Mouse (Mus musculus) embryonic facial prominence, embryonic 10.5 days (tissue): ENCODE results near the gene Cdc25a. TPM values are rescaled to one million over a fixed set of nuclear protein-coding genes. Genes with fewer than 3 reads are reported as not detected.
A peak's percentile ranks its signal among the peaks of the same experiment; 100 is the strongest.

Source experiments
- DNase-seq: peaks from one replicate; pipeline ENCODE4 v3.0.0-alpha.2; 2017; ENCODE audit warnings: low spot score
- H3K27ac ChIP-seq: fragments of 300-500 bp; sonication (generic); replicated peaks from 2 replicates; pipeline ENCODE4 v1.5.1; 2016; ENCODE audit warnings: mild to moderate bottlenecking
- H3K27me3 ChIP-seq: fragments of 300-500 bp; sonication (generic); replicated peaks from 2 replicates; pipeline ENCODE4 v1.6.1; 2016; ENCODE audit warnings: low read depth, mild to moderate bottlenecking; ENCODE audit not compliant: poor library complexity, severe bottlenecking
- H3K36me3 ChIP-seq: fragments of 300-500 bp; sonication (generic); replicated peaks from 2 replicates; pipeline ENCODE4 v1.6.1; 2016; ENCODE audit warnings: mild to moderate bottlenecking, moderate library complexity
- H3K4me1 ChIP-seq: fragments of 300-500 bp; sonication (generic); 2 replicates; pipeline ENCODE4 v1.6.1; 2016
- H3K4me3 ChIP-seq: fragments of 300-500 bp; sonication (generic); 2 replicates; pipeline ENCODE4 v1.5.1; 2016; ENCODE audit warnings: mild to moderate bottlenecking, moderate library complexity
- H3K9me3 ChIP-seq: fragments of 300-500 bp; sonication (generic); 2 replicates; pipeline ENCODE4 v1.6.1; 2016; ENCODE audit warnings: mild to moderate bottlenecking
- WGBS: fragments of 180-500 bp; shearing (Covaris S2); methylation state at CpG from one replicate; pipeline ENCODE4 v1.1.7; 2016; 5-methylcytosine and 5-hydroxymethylcytosine counted together
- polyA plus RNA-seq: library from polyadenylated mRNA; unstranded; fragments of >200 nt; fragmentation: Nextera tagmentation; extraction: Ambion mirVana; gene quantifications from 2 replicates; pipeline ENCODE4 v1.2.1, GENCODE M21; 2016

Gene Cdc25a
- polyA plus RNA-seq, 1 experiment from 2014 or later = 47.0 TPM

GRCm38 (mm10) chr9:109896253-109897150 lies 21.1 kb downstream of the Cdc25a start:
- H3K27ac ChIP-seq = no peak overlapping the region
- no peak overlapping the region for H3K4me3 ChIP-seq
- WGBS = 88% methylated on average over 8 of the region's 8 CpGs
- peaks cover 56% of the 10 kb centered on the region for H3K36me3 ChIP-seq
- no peak for DNase-seq
- H3K4me1 ChIP-seq = peaks cover 29% of the 10 kb centered on the region
- H3K27me3 ChIP-seq = no peaks in the 10 kb centered on the region
- H3K9me3 ChIP-seq = no peaks in the 10 kb centered on the region

DNA sequence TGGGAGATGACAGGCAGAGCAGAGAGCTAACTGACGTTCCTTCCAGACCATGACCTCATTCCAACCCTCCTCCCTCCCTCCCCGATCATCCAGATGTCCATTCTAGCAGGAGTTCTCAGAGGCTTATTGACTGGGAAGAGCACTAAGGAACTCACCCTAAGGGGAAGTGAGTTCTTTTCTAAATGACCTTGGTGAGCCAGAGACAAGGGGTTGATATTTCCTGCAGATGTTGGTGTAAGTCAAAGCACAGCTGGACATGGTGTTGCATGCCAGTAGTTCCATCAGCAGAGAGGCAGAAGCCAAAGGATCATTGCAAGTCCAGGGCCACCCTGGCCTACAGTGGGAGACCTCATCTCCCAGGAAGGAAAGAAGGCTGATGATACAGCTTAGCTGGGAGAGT lies 22.6 kb downstream of the Cdc25a start:
- WGBS = 39% methylated on average over 2 of the region's 2 CpGs
- no peak overlapping the region for H3K27ac ChIP-seq

GRCm38 (mm10) chr9:109899361-109899760 lies 24.0 kb downstream of the Cdc25a start:
- peaks cover 28% of the 10 kb centered on the region for H3K36me3 ChIP-seq
- no peaks in the 10 kb centered on the region for H3K9me3 ChIP-seq
- WGBS = 59% methylated on average over 15 of the region's 15 CpGs
- DNase-seq = no peak
- H3K27me3 ChIP-seq = no peaks in the 10 kb centered on the region
- H3K4me1 ChIP-seq = peaks cover 18% of the 10 kb centered on the region
- H3K27ac ChIP-seq = peak overlapping the region; percentile 54
- H3K4me3 ChIP-seq = no peak overlapping the region

More for the DNA sequence above, 22.6 kb downstream of the Cdc25a start:
- no peaks in the 10 kb centered on the region for H3K9me3 ChIP-seq
- no peak overlapping the region for H3K4me3 ChIP-seq
- peaks cover 41% of the 10 kb centered on the region for H3K36me3 ChIP-seq
- no peaks in the 10 kb centered on the region for H3K27me3 ChIP-seq
- peaks cover 29% of the 10 kb centered on the region for H3K4me1 ChIP-seq
- DNase-seq = no peak

DNA sequence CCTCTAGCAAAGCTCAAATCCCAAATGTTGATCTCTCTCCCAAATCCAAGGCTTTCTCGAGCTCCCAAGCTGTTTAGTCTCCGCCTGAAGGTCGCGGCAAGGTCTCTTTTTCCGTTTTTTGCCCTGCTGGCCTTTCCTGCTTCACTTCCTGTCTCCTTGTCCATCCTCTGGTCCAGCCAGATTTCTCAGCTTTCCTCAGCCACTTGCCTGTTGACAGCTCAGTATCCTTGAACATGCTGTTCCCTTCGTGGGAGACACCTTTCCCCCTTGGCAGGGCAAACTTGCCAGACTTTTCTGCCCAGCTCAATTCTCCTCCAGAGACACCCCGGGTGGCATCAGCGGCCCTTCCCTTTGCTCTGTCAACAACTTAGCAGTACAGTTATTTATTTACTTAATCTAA lies 24.4 kb downstream of the Cdc25a start:
- no peaks in the 10 kb centered on the region for H3K9me3 ChIP-seq
- H3K4me3 ChIP-seq = no peak overlapping the region
- peaks cover 14% of the 10 kb centered on the region for H3K4me1 ChIP-seq
- H3K27me3 ChIP-seq = no peaks in the 10 kb centered on the region
- WGBS = 68% methylated on average over 8 of the region's 8 CpGs
- H3K36me3 ChIP-seq = peaks cover 24% of the 10 kb centered on the region
- no peak for DNase-seq
- H3K27ac ChIP-seq = peak overlapping the region; percentile 54

DNA sequence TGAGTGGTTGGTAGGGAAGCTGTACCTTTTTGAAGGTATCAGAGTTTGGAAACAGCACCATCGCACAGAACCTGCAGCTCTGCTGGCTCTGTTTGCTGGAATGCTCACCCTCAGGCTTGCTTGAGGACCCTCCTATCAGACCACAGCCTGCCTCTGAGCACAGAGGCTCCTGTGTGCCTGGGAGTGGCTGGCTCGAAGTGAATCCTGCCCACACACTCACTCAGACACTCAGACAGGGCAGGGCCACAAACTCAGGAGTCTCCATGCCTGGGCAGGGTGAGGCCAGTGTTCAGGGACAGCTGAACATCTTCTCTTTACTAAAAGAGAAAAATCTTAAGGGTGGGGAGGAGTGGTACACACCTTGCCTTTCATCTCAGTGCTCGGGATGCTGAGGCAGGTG lies 25.2 kb downstream of the Cdc25a start:
- Histone ChIP-seq H3K4me1 (peaks cover 19% of the 10 kb centered on the region), H3K4me3 (no peak overlapping the region), H3K27me3 (no peaks in the 10 kb centered on the region), H3K27ac (no peak overlapping the region), H3K9me3 (no peaks in the 10 kb centered on the region), H3K36me3 (peaks cover 15% of the 10 kb centered on the region)
- no peak for DNase-seq
- WGBS = 87% methylated on average over 3 of the region's 3 CpGs

GRCm38 (mm10) chr9:109902246-109902645 lies 26.9 kb downstream of the Cdc25a start:
- no peak for DNase-seq
- Histone ChIP-seq H3K9me3 (no peaks in the 10 kb centered on the region), H3K36me3 (peaks cover 4% of the 10 kb centered on the region; the same call in 1 of the 2 replicates), H3K4me3 (no peak overlapping the region), H3K27me3 (no peaks in the 10 kb centered on the region), H3K27ac (no peak overlapping the region), H3K4me1 (peaks cover 21% of the 10 kb centered on the region)
- 64% methylated on average over 4 of the region's 4 CpGs for WGBS

GRCm38 (mm10) chr9:109902740-109903139 lies 27.4 kb downstream of the Cdc25a start:
- Histone ChIP-seq H3K36me3 (peaks cover 4% of the 10 kb centered on the region; the same call in 1 of the 2 replicates), H3K9me3 (no peaks in the 10 kb centered on the region), H3K27ac (no peak overlapping the region), H3K4me3 (no peak overlapping the region), H3K4me1 (peaks cover 25% of the 10 kb centered on the region), H3K27me3 (no peaks in the 10 kb centered on the region)
- 74% methylated on average over 5 of the region's 5 CpGs for WGBS
- no peak for DNase-seq

DNA sequence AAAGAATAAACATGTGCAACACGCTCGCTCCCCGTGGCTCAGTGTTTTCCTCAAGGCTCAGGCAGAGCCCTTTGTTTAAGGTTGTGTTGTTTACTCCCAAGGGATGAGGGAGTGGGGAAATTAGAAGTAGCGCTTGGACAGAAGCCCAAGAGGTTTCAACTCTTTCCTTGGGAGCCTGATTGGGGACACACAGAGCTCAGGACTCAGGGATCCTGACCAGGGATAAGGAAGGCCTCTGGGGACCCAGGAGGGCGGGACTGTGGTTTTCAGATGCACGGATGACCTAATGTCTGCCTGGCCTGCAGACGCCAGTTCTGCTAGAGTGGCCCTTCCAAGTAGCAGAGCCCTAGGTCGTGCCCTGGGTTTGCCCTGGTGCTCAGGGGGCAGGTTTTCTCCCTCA lies 31.9 kb downstream of the Cdc25a start:
- no peak for DNase-seq
- peaks cover 13% of the 10 kb centered on the region for H3K4me1 ChIP-seq
- no peak overlapping the region for H3K4me3 ChIP-seq
- H3K27ac ChIP-seq = no peak overlapping the region
- WGBS = 64% methylated on average over 8 of the region's 8 CpGs
- H3K27me3 ChIP-seq = no peaks in the 10 kb centered on the region
- H3K9me3 ChIP-seq = no peaks in the 10 kb centered on the region
- H3K36me3 ChIP-seq = no peaks in the 10 kb centered on the region

- Histone ChIP-seq H3K9me3 (no peaks in the 10 kb centered on the region), H3K27me3 (no peaks in the 10 kb centered on the region), H3K36me3 (no peaks in the 10 kb centered on the region), H3K4me3 (no peak overlapping the region), H3K4me1 (peaks cover 13% of the 10 kb centered on the region), H3K27ac (no peak overlapping the region)
- 79% methylated on average over 6 of the region's 6 CpGs for WGBS
- no peak for DNase-seq
Measured at GRCm38 (mm10) chr9:109907774-109908465, 32.5 kb downstream of the Cdc25a start.

DNA sequence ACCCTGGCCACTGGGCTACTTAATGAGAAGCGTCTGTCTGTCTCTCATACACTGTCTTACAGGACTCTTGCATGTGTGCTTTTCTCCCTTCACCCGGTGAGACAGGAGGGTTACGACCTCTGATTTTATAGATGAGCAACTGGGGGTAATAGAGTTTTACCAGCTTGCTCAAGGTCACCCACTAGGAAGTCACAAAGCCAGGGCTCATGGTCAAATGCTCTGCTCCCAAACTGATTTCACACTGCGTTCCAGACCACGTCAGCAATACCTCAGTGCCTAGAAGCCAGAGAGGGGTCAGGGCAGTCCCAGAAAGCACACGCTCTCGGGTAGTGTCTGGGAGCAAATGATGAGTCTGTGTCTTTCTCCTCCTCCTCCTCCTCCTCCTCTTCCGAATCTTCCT lies 33.7 kb downstream of the Cdc25a start:
- H3K4me1 ChIP-seq = peaks cover 13% of the 10 kb centered on the region
- DNase-seq = no peak
- no peaks in the 10 kb centered on the region for H3K27me3 ChIP-seq
- H3K27ac ChIP-seq = no peak overlapping the region
- no peak overlapping the region for H3K4me3 ChIP-seq
- 81% methylated on average over 8 of the region's 8 CpGs for WGBS
- H3K36me3 ChIP-seq = no peaks in the 10 kb centered on the region
- no peaks in the 10 kb centered on the region for H3K9me3 ChIP-seq

DNA sequence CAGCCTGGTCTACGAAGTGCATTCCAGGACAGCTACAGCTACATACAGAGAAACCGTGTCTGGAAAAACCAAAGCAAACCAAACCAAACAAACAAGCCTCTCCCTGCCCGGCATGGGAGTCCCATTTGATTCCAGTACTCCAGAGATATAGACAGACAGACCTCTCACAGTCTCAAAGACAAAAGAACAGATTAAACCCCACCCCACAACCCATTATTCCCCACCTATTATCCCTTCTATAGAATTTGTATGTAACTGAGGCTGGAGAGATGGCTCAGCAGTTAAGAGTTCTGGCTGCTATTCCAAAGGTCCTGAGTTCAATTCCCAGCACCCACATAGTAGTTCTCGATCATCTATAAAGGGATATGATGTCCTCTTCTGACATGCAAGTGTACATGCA lies 34.5 kb downstream of the Cdc25a start:
- H3K27me3 ChIP-seq = no peaks in the 10 kb centered on the region
- no peak for DNase-seq
- no peak overlapping the region for H3K4me3 ChIP-seq
- peaks cover 12% of the 10 kb centered on the region for H3K4me1 ChIP-seq
- H3K36me3 ChIP-seq = no peaks in the 10 kb centered on the region
- H3K9me3 ChIP-seq = no peaks in the 10 kb centered on the region
- 90% methylated on average over 4 of the region's 4 CpGs for WGBS
- H3K27ac ChIP-seq = no peak overlapping the region

GRCm38 (mm10) chr9:109911779-109912178 lies 36.4 kb downstream of the Cdc25a start:
- DNase-seq = no peak
- no peak overlapping the region for H3K4me3 ChIP-seq
- no peaks in the 10 kb centered on the region for H3K27me3 ChIP-seq
- H3K4me1 ChIP-seq = peaks cover 6% of the 10 kb centered on the region
- H3K9me3 ChIP-seq = no peaks in the 10 kb centered on the region
- no peaks in the 10 kb centered on the region for H3K36me3 ChIP-seq
- 87% methylated on average over 7 of the region's 7 CpGs for WGBS
- no peak overlapping the region for H3K27ac ChIP-seq
